Mouse (Mus musculus) erythroid progenitor cell, adult 5-6 weeks (primary cell): Measurements from ENCODE around the gene Edem3. TPM values are rescaled to one million over a fixed set of nuclear protein-coding genes. Genes with fewer than 3 reads are reported as not detected.

ENCODE experiments used
- ATAC-seq: replicated peaks from 2 replicates; pipeline ENCODE4 v1.8.0; 2016; ENCODE audit warnings: moderate number of reproducible peaks, mild to moderate bottlenecking, moderate TSS enrichment, inconsistent platforms; ENCODE audit not compliant: poor library complexity, low FRiP score, severe bottlenecking
- total RNA-seq, 2 experiments: library from RNA; stranded (forward) in 1 of 2; stranded (reverse) in 1 of 2; fragments of 150-400 nt in 1 of 2; fragments of 186-747, 209-891 nt in 1 of 2; gene quantifications; 2 replicates each; pipeline versions ENCODE4 v1.2.3 to v1.2.4; 2015 to 2017; ENCODE audit warnings: low replicate concordance in 2 of 2

Gene Edem3
- total RNA-seq, 2 experiments from 2014 or later = 15.5 to 22.6 TPM

- ATAC-seq = no peak
Observed at GRCm38 (mm10) chr1:151855561-151855960, 100.4 kb downstream of the Edem3 start.

GRCm38 (mm10) chr1:151858474-151858873 is 103.3 kb downstream of the Edem3 start:
- no peak for ATAC-seq

GRCm38 (mm10) chr1:151861334-151861995 is 106.3 kb downstream of the Edem3 start:
- no peak for ATAC-seq

DNA sequence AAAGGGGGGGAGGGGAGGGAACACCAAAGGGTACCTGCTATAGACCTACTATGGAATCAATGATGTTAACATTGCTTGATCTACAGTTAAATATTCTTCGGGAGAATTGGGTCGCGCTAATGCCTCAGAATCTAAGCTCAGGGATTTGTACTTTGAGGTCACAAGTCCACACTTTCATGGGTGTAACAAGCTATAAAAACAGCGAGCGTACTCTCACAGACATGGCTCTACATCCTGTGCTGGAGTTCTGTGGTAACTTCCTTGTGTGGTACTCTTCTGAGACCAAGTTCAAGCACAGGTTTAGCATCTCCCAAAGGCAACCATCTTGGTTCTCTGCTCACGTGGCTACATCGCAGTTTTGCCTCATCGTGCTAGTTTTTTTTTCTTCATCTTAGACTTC is 106.9 kb downstream of the Edem3 start:
- ATAC-seq = no peak

GRCm38 (mm10) chr1:151863135-151863796 is 108.1 kb downstream of the Edem3 start:
- no peak for ATAC-seq

DNA sequence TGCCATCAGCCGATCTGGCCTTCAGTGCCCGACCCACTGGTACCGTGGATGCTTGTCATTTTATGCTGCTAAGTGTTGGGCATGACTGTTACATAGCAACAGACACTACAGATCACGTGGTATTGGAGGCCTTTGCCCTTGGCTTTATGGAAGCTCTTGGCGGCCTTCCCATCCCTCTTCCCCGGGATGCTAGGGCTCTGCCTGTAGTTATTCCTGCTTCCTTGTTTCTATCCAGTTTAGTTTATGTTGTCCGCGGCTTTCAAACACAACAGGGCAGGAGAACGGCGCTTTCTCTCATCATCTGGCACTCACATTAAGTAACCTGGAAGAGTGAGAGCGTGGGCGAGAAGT is 108.6 kb downstream of the Edem3 start:
- ATAC-seq = no peak

DNA sequence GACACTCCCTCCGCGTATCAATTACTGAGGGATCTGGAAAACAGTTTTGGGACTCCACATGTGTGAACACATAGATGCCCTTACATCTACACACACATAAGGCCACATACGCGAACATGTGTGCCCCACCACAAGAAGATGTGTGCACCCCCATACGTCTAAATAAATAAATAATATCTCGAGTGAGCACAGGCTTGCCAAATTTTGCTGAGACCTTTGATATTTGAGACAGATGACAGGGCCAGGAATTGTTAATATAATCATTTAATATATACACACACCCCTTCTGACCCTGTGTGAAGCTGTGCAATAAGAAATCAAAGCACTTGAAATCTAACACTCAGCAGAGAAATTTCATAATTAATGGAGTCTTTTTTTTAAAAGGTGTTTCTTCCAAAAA is 109.2 kb downstream of the Edem3 start:
- no peak for ATAC-seq

Other genes starting within 250 kb of the Edem3 start
- 10.1 and 13.4 TPM in 2 replicates for gene Fam129a, start 184.2 kb upstream of the Edem3 start, total RNA-seq (2015; ENCODE audit: low replicate concordance)
- gene Fam129a, start 184.2 kb upstream of the Edem3 start, total RNA-seq (2017; ENCODE audit: low replicate concordance) = 6.1 and 6.4 TPM in 2 replicates